Mouse (Mus musculus) hindbrain, embryonic 11.5 days (tissue): ENCODE measurements around the gene Kif17. TPM values are rescaled to one million over a fixed set of nuclear protein-coding genes. Genes with fewer than 3 reads are reported as not detected.

ENCODE experiments used
- ATAC-seq: fragments of 200-750 bp; cut with Nextera tagmentation; 2 replicates; pipeline ENCODE4 v1.8.0; 2017; ENCODE audit warnings: mild to moderate bottlenecking, moderate TSS enrichment, moderate library complexity; ENCODE audit not compliant: low FRiP score
- DNase-seq: peaks from one replicate; pipeline ENCODE4 v3.0.0-alpha.2; 2015; ENCODE audit warnings: low spot score
- H3K27ac ChIP-seq: fragments of 300-500 bp; sonication (generic); 2 replicates; pipeline ENCODE4 v1.5.1; 2014; ENCODE audit warnings: mild to moderate bottlenecking, low read depth, low read length
- H3K27me3 ChIP-seq: fragments of 300-500 bp; sonication (generic); 2 replicates; pipeline ENCODE4 v1.6.1; 2014; ENCODE audit warnings: mild to moderate bottlenecking, low read length, moderate library complexity, mixed read lengths; ENCODE audit not compliant: control insufficient read depth, insufficient read depth
- H3K36me3 ChIP-seq: fragments of 300-500 bp; sonication (generic); 2 replicates; pipeline ENCODE4 v1.6.1; 2014; ENCODE audit warnings: mild to moderate bottlenecking, low read length, moderate library complexity, mixed read lengths; ENCODE audit not compliant: control insufficient read depth, insufficient read depth
- H3K4me1 ChIP-seq: fragments of 300-500 bp; sonication (generic); replicated peaks from 2 replicates; pipeline ENCODE4 v1.6.1; 2014; ENCODE audit warnings: low read length, mixed read lengths; ENCODE audit not compliant: control insufficient read depth, insufficient read depth
- H3K4me2 ChIP-seq: fragments of 300-500 bp; sonication (generic); replicated peaks from 2 replicates; pipeline ENCODE4 v1.6.1; 2014; ENCODE audit warnings: mild to moderate bottlenecking, low read depth, low read length
- H3K4me3 ChIP-seq: fragments of 300-500 bp; sonication (generic); 2 replicates; pipeline ENCODE4 v1.5.1; 2014; ENCODE audit warnings: low read depth, low read length
- H3K9ac ChIP-seq: fragments of 300-500 bp; sonication (generic); 2 replicates; pipeline ENCODE4 v1.6.1; 2014; ENCODE audit warnings: low read depth, low read length
- H3K9me3 ChIP-seq: fragments of 300-500 bp; sonication (generic); 2 replicates; pipeline ENCODE4 v1.6.1; 2016; ENCODE audit warnings: low read length; ENCODE audit not compliant: control insufficient read depth
- WGBS: fragments of 180-500 bp; shearing (Covaris S2); extraction: QIAGEN DNeasy Blood & Tissue Kit; methylation state at CpG from one replicate; pipeline ENCODE4 v1.1.7; 2014; 5-methylcytosine and 5-hydroxymethylcytosine counted together
- polyA plus RNA-seq: library from polyadenylated mRNA; unstranded; fragments of >200 nt; fragmentation: Nextera tagmentation; extraction: Ambion mirVana; gene quantifications from 2 replicates; pipeline ENCODE4 v1.2.1, GENCODE M21; 2014

Gene Kif17
- polyA plus RNA-seq, 1 experiment from 2014 or later = 0.31 TPM

DNA sequence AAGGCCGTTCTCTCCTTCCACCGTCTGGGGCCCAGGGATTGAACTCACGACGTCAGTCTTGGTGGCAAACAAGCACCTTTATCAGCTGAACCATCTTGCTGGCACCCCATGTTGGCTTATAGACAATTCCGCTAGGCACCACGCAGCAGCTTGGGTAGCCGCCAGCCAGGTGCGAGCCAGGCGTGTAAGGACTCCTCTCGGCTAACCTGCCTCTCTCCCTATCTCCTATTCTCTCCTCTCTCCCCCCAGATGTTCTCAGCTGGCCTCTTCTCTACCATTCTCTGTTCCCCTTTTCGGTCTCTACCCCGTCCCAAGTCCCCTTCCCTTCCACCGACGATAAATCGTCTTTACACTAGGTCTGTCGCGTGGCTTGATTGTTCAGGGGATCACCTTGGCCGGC is 53.5 kb downstream of the Kif17 start:
- no peaks in the 10 kb centered on the region for H3K9me3 ChIP-seq
- H3K4me3 ChIP-seq = peak overlapping the region; percentile 55
- peak overlapping the region; percentile 70 for H3K9ac ChIP-seq
- 20% methylated on average over 18 of the region's 18 CpGs for WGBS
- no peaks in the 10 kb centered on the region for H3K36me3 ChIP-seq
- ATAC-seq (no peak), DNase-seq (no peak)
- peak overlapping the region; percentile 37; the same call in 1 of the 2 replicates for H3K27ac ChIP-seq
- no peaks in the 10 kb centered on the region for H3K27me3 ChIP-seq
- H3K4me1 ChIP-seq = peaks cover 4% of the 10 kb centered on the region
- peak overlapping the region; percentile 64 for H3K4me2 ChIP-seq

DNA sequence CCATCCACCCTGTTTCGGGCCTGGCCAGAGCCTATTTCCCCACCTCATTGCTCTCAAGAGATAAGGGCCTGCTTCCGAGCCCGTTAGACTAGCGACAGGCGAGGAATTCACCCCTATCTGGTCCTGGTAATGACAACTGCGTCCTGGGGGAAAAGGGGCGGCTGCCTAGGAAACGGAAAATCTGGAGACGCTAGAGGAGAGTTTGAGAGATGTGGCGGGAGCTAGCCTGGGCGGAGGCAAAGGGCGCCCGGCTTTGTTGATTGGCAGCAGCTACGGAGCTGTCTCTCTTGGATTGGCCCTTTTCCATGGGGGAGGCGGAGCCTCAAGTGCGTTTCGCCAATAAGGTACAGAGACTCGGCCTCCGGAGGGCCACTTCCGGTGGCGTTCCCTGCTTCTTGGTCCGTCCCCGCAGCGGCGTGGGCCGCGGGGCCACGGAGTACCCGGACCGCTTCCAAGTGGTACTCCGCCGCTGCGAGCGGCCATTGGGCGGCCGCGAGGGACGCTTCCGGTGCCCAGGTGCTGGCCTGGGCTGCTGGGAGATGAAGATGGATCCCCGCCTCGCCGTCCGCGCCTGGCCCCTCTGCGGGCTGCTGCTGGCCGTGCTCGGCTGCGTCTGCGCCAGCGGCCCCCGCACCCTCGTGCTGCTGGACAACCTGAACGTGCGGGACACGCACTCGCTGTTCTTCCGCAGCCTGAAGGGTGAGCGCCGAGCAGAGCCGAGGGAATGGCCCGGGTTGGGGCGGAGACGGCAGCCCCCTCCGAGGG is 54.3 kb downstream of the Kif17 start, which contains the start of gene Ddost:
TSS of gene Ddost (plus strand) at position 391 of the 765 bp plus-strand sequence.
- Histone ChIP-seq H3K9me3 (no peaks in the 10 kb centered on the region), H3K9ac (peak within 1 kb of the TSS; percentile 85), H3K4me1 (peaks cover 4% of the 10 kb centered on the region), H3K27ac (peak within 1 kb of the TSS; percentile 63), H3K4me3 (peak within 1 kb of the TSS; percentile 84), H3K27me3 (no peaks in the 10 kb centered on the region), H3K4me2 (peak within 1 kb of the TSS; percentile 80), H3K36me3 (0 out of 2 replicates have a peak, but pooled peaks cover 3% of the 10 kb centered on the region)
- under 1% methylated on average over 63 of the region's 64 CpGs for WGBS
- DNase-seq (peak; percentile 97), ATAC-seq (peak; percentile 99)

DNA sequence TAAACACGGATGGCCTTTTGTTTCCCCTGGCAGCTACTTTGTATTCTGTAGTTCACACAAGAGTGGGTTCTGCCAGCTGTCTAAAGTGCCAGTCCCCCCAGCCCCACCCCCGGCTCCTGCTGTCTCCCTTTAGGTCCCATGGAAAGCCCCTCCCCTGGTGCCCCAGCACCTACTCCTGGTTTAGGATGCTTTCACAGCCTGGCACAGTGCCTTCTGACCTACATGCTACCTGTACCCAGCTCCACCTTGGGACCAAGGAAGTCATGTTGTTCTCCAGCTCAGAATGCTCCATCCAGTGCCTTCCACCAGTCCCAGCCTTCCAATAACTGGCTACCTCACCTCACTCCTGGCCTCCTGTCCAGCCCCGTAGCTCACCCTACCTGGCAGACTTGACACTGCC is 56.8 kb downstream of the Kif17 start:
- no peak overlapping the region for H3K4me2 ChIP-seq
- no peak overlapping the region for H3K9ac ChIP-seq
- ATAC-seq (no peak), DNase-seq (no peak)
- WGBS = 85% methylated on average over 3 of the region's 3 CpGs
- no peak overlapping the region for H3K27ac ChIP-seq
- no peaks in the 10 kb centered on the region for H3K27me3 ChIP-seq
- no peak overlapping the region for H3K4me3 ChIP-seq
- peaks cover 4% of the 10 kb centered on the region for H3K4me1 ChIP-seq
- H3K9me3 ChIP-seq = no peaks in the 10 kb centered on the region
- peaks cover 10% of the 10 kb centered on the region for H3K36me3 ChIP-seq

DNA sequence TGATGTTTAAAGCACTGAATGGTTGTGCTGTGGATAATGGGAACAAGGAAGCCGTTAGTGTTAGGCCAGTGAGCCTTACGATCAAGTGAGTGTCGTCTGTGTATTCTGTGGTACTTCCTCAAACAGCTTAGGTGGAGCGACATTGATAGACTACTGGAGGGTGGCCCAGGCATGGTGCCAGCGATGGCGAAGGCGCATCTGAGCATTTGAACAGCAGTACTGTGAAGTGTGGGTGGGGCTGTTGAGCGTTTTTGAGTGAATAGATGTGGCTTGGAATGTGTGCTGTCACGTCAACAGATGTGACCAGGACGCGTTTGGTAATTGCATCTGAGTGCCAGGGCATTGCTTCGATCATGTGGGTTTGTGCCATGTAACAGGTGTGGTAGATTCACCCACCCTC is 57.5 kb downstream of the Kif17 start:
- no peak overlapping the region for H3K27ac ChIP-seq
- no peak overlapping the region for H3K4me3 ChIP-seq
- DNase-seq (no peak), ATAC-seq (no peak)
- H3K4me1 ChIP-seq = peaks cover 4% of the 10 kb centered on the region
- H3K4me2 ChIP-seq = no peak overlapping the region
- H3K9me3 ChIP-seq = no peaks in the 10 kb centered on the region
- no peaks in the 10 kb centered on the region for H3K27me3 ChIP-seq
- no peak overlapping the region for H3K9ac ChIP-seq
- 96% methylated on average over 12 of the region's 12 CpGs for WGBS
- H3K36me3 ChIP-seq = peaks cover 10% of the 10 kb centered on the region

DNA sequence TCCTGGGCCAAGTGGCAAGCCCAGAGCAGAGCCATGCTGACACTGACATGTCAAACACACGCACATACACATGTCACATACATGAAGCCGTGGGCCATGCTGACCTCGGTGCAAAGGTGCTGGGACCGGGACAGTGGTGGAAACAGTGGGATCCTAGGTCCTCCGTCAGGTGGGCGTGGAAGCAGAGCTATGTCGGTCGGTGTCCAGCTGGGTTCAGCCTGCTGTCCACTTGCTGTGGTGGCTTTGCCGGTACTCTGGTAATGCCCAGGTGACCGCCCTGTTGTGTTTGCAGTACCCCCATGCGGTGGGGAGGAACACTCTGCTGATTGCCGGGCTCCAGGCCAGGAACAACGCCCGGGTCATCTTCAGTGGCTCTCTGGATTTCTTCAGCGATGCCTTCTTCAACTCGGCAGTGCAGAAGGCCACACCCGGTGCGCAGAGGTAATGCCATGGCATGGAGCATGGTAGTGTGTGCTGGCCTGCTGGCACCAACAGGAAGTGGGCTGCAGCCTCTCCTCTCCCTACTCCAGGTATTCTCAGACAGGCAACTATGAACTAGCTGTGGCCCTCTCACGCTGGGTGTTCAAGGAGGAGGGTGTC is 60.2 kb downstream of the Kif17 start:
- DNase-seq = no peak
- peaks cover 14% of the 10 kb centered on the region for H3K36me3 ChIP-seq

DNA sequence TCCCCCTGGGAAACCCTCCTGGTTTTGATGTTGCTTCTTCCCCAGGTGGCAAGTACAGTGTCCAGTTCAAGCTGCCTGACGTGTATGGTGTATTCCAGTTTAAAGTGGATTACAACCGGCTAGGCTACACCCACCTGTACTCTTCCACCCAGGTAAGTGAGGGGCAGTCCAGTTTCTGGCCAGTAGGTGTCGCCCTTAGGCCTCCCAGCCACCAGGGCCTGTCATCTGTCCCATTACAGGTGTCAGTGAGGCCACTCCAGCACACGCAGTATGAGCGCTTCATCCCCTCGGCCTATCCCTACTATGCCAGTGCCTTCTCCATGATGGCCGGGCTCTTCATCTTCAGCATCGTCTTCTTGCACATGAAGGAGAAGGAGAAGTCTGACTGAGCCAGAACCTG is 61.4 kb downstream of the Kif17 start:
- no peak overlapping the region for H3K4me3 ChIP-seq
- peaks cover 14% of the 10 kb centered on the region for H3K36me3 ChIP-seq
- WGBS = 72% methylated on average over 8 of the region's 8 CpGs
- no peak overlapping the region for H3K4me2 ChIP-seq
- H3K27ac ChIP-seq = no peak overlapping the region
- no peak overlapping the region for H3K9ac ChIP-seq
- DNase-seq = peak; percentile 60
- no peaks in the 10 kb centered on the region for H3K4me1 ChIP-seq
- H3K9me3 ChIP-seq = no peaks in the 10 kb centered on the region
- H3K27me3 ChIP-seq = no peaks in the 10 kb centered on the region
- ATAC-seq = peak; percentile 10; the same call in 1 of the 2 replicates

More for the DNA sequence above, 60.2 kb downstream of the Kif17 start:
- Histone ChIP-seq H3K9me3 (no peaks in the 10 kb centered on the region), H3K27ac (no peak overlapping the region), H3K4me3 (no peak overlapping the region), H3K9ac (no peak overlapping the region), H3K27me3 (no peaks in the 10 kb centered on the region), H3K4me1 (peaks cover 4% of the 10 kb centered on the region), H3K4me2 (no peak overlapping the region)
- no peak for ATAC-seq
- 94% methylated on average over 19 of the region's 19 CpGs for WGBS

DNA sequence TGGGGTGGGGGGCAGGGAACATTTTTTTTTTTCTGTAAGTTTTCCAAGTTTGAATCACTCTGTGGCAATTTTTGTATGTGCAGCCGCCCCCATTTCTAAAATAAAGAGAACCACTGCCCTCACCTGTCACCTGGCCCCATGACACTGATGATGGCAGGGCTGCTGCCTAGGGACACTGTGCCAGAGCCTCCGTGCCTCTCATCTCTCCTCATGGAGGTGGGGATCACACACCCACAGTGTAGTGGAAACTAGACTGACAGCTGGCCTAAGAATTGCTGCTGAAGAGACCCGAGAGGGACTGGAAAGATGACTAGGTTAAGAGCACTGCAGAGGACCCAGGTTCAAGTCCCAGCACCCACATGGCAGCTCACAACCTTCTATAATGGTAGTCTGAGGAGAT is 61.9 kb downstream of the Kif17 start:
- H3K36me3 ChIP-seq = peaks cover 14% of the 10 kb centered on the region
- ATAC-seq (no peak), DNase-seq (no peak)

DNA sequence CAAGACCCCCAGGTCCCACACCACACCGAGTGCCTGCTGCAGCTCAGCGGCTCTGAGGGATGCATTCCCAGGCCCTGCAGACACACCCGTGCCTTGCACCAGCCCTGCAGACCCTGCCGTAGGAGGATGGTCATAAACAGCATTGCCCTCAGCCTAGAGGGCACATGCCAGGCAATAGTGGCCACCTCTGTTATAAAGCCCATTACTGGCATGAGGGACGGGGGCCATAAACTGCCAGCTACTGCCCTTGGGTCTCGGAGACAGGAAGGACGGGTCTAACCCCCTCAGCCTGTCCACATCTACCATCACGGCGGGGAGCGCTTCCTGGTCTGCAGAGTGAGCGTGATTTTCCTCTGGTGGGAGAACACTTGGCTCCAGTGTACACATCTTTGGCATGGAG is 62.8 kb downstream of the Kif17 start:
- Histone ChIP-seq H3K9me3 (no peaks in the 10 kb centered on the region), H3K4me1 (no peaks in the 10 kb centered on the region), H3K4me2 (no peak overlapping the region), H3K27me3 (no peaks in the 10 kb centered on the region), H3K4me3 (no peak overlapping the region), H3K9ac (no peak overlapping the region), H3K36me3 (peaks cover 14% of the 10 kb centered on the region), H3K27ac (no peak overlapping the region)
- no peak for ATAC-seq
- DNase-seq = no peak
- 93% methylated on average over 11 of the region's 11 CpGs for WGBS

More for the DNA sequence above, 61.9 kb downstream of the Kif17 start:
- Histone ChIP-seq H3K4me2 (no peak overlapping the region), H3K9ac (no peak overlapping the region), H3K27me3 (no peaks in the 10 kb centered on the region), H3K27ac (no peak overlapping the region), H3K9me3 (no peaks in the 10 kb centered on the region), H3K4me3 (no peak overlapping the region), H3K4me1 (no peaks in the 10 kb centered on the region)
- 90% methylated on average over 3 of the region's 3 CpGs for WGBS

DNA sequence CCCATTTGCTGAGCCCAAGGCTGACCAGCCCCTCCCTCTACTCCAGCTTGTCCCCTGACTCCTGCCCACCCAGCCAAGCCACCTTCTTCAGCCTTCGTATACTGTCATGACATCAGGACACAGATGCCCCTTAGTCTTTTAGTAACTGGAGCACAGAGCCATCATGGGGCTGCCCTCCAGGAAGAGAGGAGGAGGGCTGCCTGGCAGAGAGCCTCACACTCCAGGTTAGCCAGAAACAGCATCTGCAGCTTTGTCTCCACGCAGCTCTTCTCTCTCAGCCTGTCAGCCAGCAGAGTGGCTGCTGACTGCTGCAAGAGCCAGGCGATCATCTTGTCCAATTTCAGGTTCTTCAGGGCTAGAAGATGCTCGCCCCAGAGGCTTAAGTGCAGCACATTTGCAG is 63.6 kb downstream of the Kif17 start:
- Histone ChIP-seq H3K4me2 (no peak overlapping the region), H3K9ac (no peak overlapping the region), H3K4me3 (no peak overlapping the region), H3K27ac (no peak overlapping the region), H3K36me3 (peaks cover 14% of the 10 kb centered on the region), H3K4me1 (no peaks in the 10 kb centered on the region), H3K9me3 (no peaks in the 10 kb centered on the region), H3K27me3 (no peaks in the 10 kb centered on the region)
- WGBS = 89% methylated on average over 4 of the region's 4 CpGs
- no peak for DNase-seq
- ATAC-seq = no peak
